Mouse (Mus musculus): ENCODE measurements around the gene Fsip1. TPM values are rescaled to one million over a fixed set of nuclear protein-coding genes. Genes with fewer than 3 reads are reported as not detected.

Fsip1 gene
- polyA plus RNA-seq, 1 experiment from 2014 or later = 4.2 TPM

- Histone ChIP-seq H3K4me1 (ENCODE audit: control insufficient read depth, insufficient read depth, low read length) (peaks cover 8% of the 10 kb centered on the region), H3K36me3 (ENCODE audit: control insufficient read depth, insufficient read depth, low read length) (peaks cover 2% of the 10 kb centered on the region; the same call in 1 of the 2 replicates), H3K9ac (ENCODE audit: low read length) (no peak overlapping the region), H3K27me3 (replicated peaks; ENCODE audit: control insufficient read depth, insufficient read depth, low read length) (peaks cover 5% of the 10 kb centered on the region; the same call in 1 of the 2 replicates), H3K27ac (ENCODE audit: low read depth, low read length) (no peak overlapping the region), H3K4me2 (ENCODE audit: low read length) (peak overlapping the region; percentile 90), H3K9me3 (replicated peaks; ENCODE audit: control insufficient read depth, low read length) (no peaks in the 10 kb centered on the region), H3K4me3 (ENCODE audit: low read depth, low read length) (0 out of 2 replicates have a peak overlapping the region, but pooled peaks have one; percentile 49)
- ATAC-seq (no peak), DNase-seq (ENCODE audit: low spot score) (peak; percentile 27)
- 44% methylated on average over 8 of the region's 8 CpGs for WGBS
These were observed 142.8 kb downstream of the Fsip1 start for GRCm38 (mm10) chr2:118113808-118114524.

- H3K4me2 ChIP-seq (ENCODE audit: low read length) = peak overlapping the region; percentile 90
- no peak overlapping the region for H3K27ac ChIP-seq (ENCODE audit: low read depth, low read length)
- 47% methylated on average over 21 of the region's 21 CpGs for WGBS
- H3K4me3 ChIP-seq (ENCODE audit: low read depth, low read length) = peak overlapping the region; percentile 49
- DNase-seq (ENCODE audit: low spot score) (no peak), ATAC-seq (no peak)
- H3K4me1 ChIP-seq (ENCODE audit: control insufficient read depth, insufficient read depth, low read length) = peaks cover 8% of the 10 kb centered on the region
- no peaks in the 10 kb centered on the region for H3K36me3 ChIP-seq (ENCODE audit: control insufficient read depth, insufficient read depth, low read length)
- H3K27me3 ChIP-seq (replicated peaks; ENCODE audit: control insufficient read depth, insufficient read depth, low read length) = peaks cover 5% of the 10 kb centered on the region; the same call in 1 of the 2 replicates
- H3K9me3 ChIP-seq (replicated peaks; ENCODE audit: control insufficient read depth, low read length) = no peaks in the 10 kb centered on the region
- no peak overlapping the region for H3K9ac ChIP-seq (ENCODE audit: low read length)
These were observed 143.8 kb downstream of the Fsip1 start for GRCm38 (mm10) chr2:118112846-118113479.

- Histone ChIP-seq H3K9ac (ENCODE audit: low read length) (no peak overlapping the region), H3K4me2 (ENCODE audit: low read length) (peak overlapping the region; percentile 90), H3K36me3 (ENCODE audit: control insufficient read depth, insufficient read depth, low read length) (no peaks in the 10 kb centered on the region), H3K9me3 (replicated peaks; ENCODE audit: control insufficient read depth, low read length) (no peaks in the 10 kb centered on the region), H3K27ac (ENCODE audit: low read depth, low read length) (no peak overlapping the region), H3K4me1 (ENCODE audit: control insufficient read depth, insufficient read depth, low read length) (peaks cover 8% of the 10 kb centered on the region), H3K27me3 (replicated peaks; ENCODE audit: control insufficient read depth, insufficient read depth, low read length) (peaks cover 5% of the 10 kb centered on the region; the same call in 1 of the 2 replicates), H3K4me3 (ENCODE audit: low read depth, low read length) (peak overlapping the region; percentile 49)
- ATAC-seq (no peak), DNase-seq (ENCODE audit: low spot score) (no peak)
- 18% methylated on average over 5 of the region's 5 CpGs for WGBS
These were observed 144.3 kb downstream of the Fsip1 start for GRCm38 (mm10) chr2:118112438-118112837.

GRCm38 (mm10) chr2:118111488-118112131, 145.2 kb downstream of the Fsip1 start, which contains the start of gene Thbs1:
TSS of gene Thbs1 (plus strand) at chr2:118111876.
- ATAC-seq (peak; percentile 81), DNase-seq (ENCODE audit: low spot score) (peak; percentile 80)
- Histone ChIP-seq H3K27me3 (replicated peaks; ENCODE audit: control insufficient read depth, insufficient read depth, low read length) (peaks cover 5% of the 10 kb centered on the region; the same call in 1 of the 2 replicates), H3K4me3 (ENCODE audit: low read depth, low read length) (peak within 1 kb of the TSS; percentile 49), H3K9ac (ENCODE audit: low read length) (peak within 1 kb of the TSS; percentile 65), H3K4me1 (ENCODE audit: control insufficient read depth, insufficient read depth, low read length) (peaks cover 8% of the 10 kb centered on the region), H3K27ac (ENCODE audit: low read depth, low read length) (no peak within 1 kb of the TSS), H3K36me3 (ENCODE audit: control insufficient read depth, insufficient read depth, low read length) (no peaks in the 10 kb centered on the region), H3K9me3 (replicated peaks; ENCODE audit: control insufficient read depth, low read length) (no peaks in the 10 kb centered on the region), H3K4me2 (ENCODE audit: low read length) (peak within 1 kb of the TSS; percentile 90)
- WGBS = under 1% methylated on average over 36 of the region's 36 CpGs

GRCm38 (mm10) chr2:118111116-118111487, 145.7 kb downstream of the Fsip1 start:
- Histone ChIP-seq H3K9me3 (replicated peaks; ENCODE audit: control insufficient read depth, low read length) (no peaks in the 10 kb centered on the region), H3K27ac (ENCODE audit: low read depth, low read length) (no peak overlapping the region), H3K4me1 (ENCODE audit: control insufficient read depth, insufficient read depth, low read length) (peaks cover 8% of the 10 kb centered on the region), H3K27me3 (replicated peaks; ENCODE audit: control insufficient read depth, insufficient read depth, low read length) (peaks cover 5% of the 10 kb centered on the region; the same call in 1 of the 2 replicates), H3K36me3 (ENCODE audit: control insufficient read depth, insufficient read depth, low read length) (no peaks in the 10 kb centered on the region), H3K4me3 (ENCODE audit: low read depth, low read length) (peak overlapping the region; percentile 49), H3K9ac (ENCODE audit: low read length) (peak overlapping the region; percentile 65), H3K4me2 (ENCODE audit: low read length) (peak overlapping the region; percentile 90)
- DNase-seq (ENCODE audit: low spot score) = peak; percentile 93
- peak; percentile 76 for ATAC-seq
- 0% methylated on average over 16 of the region's 16 CpGs for WGBS

GRCm38 (mm10) chr2:118110225-118110915, 146.4 kb downstream of the Fsip1 start:
- Histone ChIP-seq H3K4me3 (ENCODE audit: low read depth, low read length) (peak overlapping the region; percentile 49), H3K4me1 (ENCODE audit: control insufficient read depth, insufficient read depth, low read length) (peaks cover 8% of the 10 kb centered on the region), H3K4me2 (ENCODE audit: low read length) (peak overlapping the region; percentile 90), H3K9me3 (replicated peaks; ENCODE audit: control insufficient read depth, low read length) (no peaks in the 10 kb centered on the region), H3K9ac (ENCODE audit: low read length) (peak overlapping the region; percentile 52; the same call in 1 of the 2 replicates), H3K27me3 (replicated peaks; ENCODE audit: control insufficient read depth, insufficient read depth, low read length) (peaks cover 5% of the 10 kb centered on the region; the same call in 1 of the 2 replicates), H3K36me3 (ENCODE audit: control insufficient read depth, insufficient read depth, low read length) (no peaks in the 10 kb centered on the region), H3K27ac (ENCODE audit: low read depth, low read length) (no peak overlapping the region)
- 35% methylated on average over 17 of the region's 17 CpGs for WGBS
- peak; percentile 49 for DNase-seq (ENCODE audit: low spot score)
- ATAC-seq = peak; percentile 47

- Histone ChIP-seq H3K4me1 (ENCODE audit: control insufficient read depth, insufficient read depth, low read length) (no peaks in the 10 kb centered on the region), H3K27me3 (replicated peaks; ENCODE audit: control insufficient read depth, insufficient read depth, low read length) (no peaks in the 10 kb centered on the region), H3K4me3 (ENCODE audit: low read depth, low read length) (no peak overlapping the region), H3K27ac (ENCODE audit: low read depth, low read length) (no peak overlapping the region), H3K9me3 (replicated peaks; ENCODE audit: control insufficient read depth, low read length) (no peaks in the 10 kb centered on the region), H3K36me3 (ENCODE audit: control insufficient read depth, insufficient read depth, low read length) (no peaks in the 10 kb centered on the region), H3K4me2 (ENCODE audit: low read length) (no peak overlapping the region), H3K9ac (ENCODE audit: low read length) (no peak overlapping the region)
- ATAC-seq (no peak), DNase-seq (ENCODE audit: low spot score) (no peak)
- 33% methylated on average over 4 of the region's 4 CpGs for WGBS
These were observed 154.6 kb downstream of the Fsip1 start for GRCm38 (mm10) chr2:118102169-118102568.

GRCm38 (mm10) chr2:118099104-118099503, 157.7 kb downstream of the Fsip1 start:
- peak; percentile 46; the same call in 1 of the 2 replicates for ATAC-seq
- no peak overlapping the region for H3K4me3 ChIP-seq (ENCODE audit: low read depth, low read length)
- DNase-seq (ENCODE audit: low spot score) = peak; percentile 34
- H3K36me3 ChIP-seq (ENCODE audit: control insufficient read depth, insufficient read depth, low read length) = no peaks in the 10 kb centered on the region
- no peak overlapping the region for H3K9ac ChIP-seq (ENCODE audit: low read length)
- no peak overlapping the region for H3K4me2 ChIP-seq (ENCODE audit: low read length)
- no peaks in the 10 kb centered on the region for H3K9me3 ChIP-seq (replicated peaks; ENCODE audit: control insufficient read depth, low read length)
- no peaks in the 10 kb centered on the region for H3K27me3 ChIP-seq (replicated peaks; ENCODE audit: control insufficient read depth, insufficient read depth, low read length)
- WGBS = 43% methylated on average over 4 of the region's 4 CpGs
- no peaks in the 10 kb centered on the region for H3K4me1 ChIP-seq (ENCODE audit: control insufficient read depth, insufficient read depth, low read length)
- no peak overlapping the region for H3K27ac ChIP-seq (ENCODE audit: low read depth, low read length)

All from forebrain, embryonic 14.5 days (tissue).